Mouse (Mus musculus) gastrocnemius, postnatal 10 days (tissue): ENCODE data around the gene Auh. TPM values are rescaled to one million over a fixed set of nuclear protein-coding genes. Genes with fewer than 3 reads are reported as not detected.

Experiments used
- DNase-seq: peaks from one replicate; pipeline ENCODE4 v3.0.0; 2021; ENCODE audit warnings: mixed read lengths
- total RNA-seq, 2 experiments: library from RNA; stranded (reverse); gene quantifications; 2 replicates each; pipeline ENCODE4 v1.2.3; 2021

Gene Auh
- total RNA-seq, 2 experiments from 2014 or later = 47.7 to 50.8 TPM

- DNase-seq = no peak
Measured at GRCm38 (mm10) chr13:52924457-52924856, 5.0 kb downstream of the Auh start.

DNA sequence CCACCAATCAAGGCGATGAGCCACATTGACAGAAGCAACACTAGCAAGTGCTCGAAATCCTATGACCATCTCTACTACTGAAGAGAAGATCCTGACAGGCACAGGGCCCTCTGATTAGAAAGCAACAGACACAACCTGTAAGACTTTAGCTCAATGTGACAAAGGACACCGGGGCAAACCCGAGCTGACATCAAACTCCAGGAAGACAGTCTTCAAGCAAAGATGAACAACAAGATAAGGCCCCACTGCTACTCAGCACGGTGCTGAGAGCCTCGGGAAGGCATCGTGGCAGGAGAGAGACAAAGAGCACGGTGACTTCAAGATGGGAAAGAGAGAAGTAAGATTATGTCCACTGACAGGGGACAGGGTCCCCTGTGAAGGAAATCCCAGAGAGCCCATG, 7.5 kb downstream of the Auh start:
- no peak for DNase-seq

DNA sequence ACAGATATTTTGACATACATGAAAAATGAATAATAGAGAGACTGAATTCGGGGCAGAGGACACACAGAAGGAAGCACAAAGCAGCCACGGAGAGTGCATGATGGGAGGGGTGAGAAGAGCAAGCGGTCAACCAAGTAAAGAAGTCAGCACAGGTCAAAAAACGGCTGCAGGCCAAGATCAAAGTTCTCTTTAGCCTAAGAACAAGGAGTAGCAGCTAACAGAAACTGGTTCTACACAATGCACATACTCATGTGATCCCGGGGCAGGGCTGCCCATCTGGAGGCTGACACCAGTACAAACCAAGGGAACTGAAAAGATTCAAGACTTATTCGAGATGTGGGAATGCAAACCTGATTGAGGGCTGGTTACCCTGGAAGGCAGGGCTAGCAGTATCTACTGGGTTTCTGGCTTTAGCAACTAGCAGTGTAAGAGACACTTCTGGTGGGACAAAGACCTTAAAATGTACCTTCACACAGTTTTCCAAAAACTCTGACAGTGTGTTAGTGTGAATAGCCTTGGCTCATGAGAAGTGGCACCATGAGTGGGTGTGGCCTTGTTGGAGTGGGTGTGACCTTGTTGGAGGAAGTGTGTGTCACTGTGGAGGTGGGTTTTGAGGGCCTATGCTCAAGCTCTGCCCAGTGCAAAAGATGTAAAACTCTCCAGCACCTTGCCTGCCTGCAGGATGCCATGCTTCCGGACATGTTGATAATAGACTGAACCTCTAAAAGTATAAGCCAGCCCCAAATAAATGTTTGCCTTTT, 8.2 kb downstream of the Auh start:
- DNase-seq = no peak

- DNase-seq = no peak
Measured at GRCm38 (mm10) chr13:52919790-52920352, 9.6 kb downstream of the Auh start.

- DNase-seq = no peak
Measured at GRCm38 (mm10) chr13:52918333-52918732, 11.1 kb downstream of the Auh start.

- no peak for DNase-seq
Measured at GRCm38 (mm10) chr13:52914591-52915110, 14.8 kb downstream of the Auh start.

GRCm38 (mm10) chr13:52913926-52914325, 15.6 kb downstream of the Auh start:
- DNase-seq = no peak

DNA sequence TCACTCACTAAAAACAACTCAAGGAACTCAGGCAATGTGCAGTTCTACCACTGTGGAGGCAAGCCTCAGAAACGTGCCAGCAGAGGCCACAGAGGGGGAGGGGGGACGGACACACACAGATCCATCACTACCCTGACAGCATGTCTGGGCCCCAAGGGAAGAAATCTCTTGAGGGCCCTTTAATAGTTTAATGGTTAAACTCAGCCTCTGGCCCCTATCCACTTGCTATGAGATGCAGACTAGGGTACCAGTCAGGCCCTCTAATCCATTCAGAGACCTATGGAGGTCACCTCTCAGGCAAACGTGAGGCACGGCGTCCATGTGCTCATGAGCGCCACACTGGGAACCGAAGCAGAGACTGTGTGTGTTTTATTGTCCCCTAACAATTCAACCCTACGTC, 17.0 kb downstream of the Auh start:
- no peak for DNase-seq

- no peak for DNase-seq
Measured at GRCm38 (mm10) chr13:52911259-52911658, 18.2 kb downstream of the Auh start.

DNA sequence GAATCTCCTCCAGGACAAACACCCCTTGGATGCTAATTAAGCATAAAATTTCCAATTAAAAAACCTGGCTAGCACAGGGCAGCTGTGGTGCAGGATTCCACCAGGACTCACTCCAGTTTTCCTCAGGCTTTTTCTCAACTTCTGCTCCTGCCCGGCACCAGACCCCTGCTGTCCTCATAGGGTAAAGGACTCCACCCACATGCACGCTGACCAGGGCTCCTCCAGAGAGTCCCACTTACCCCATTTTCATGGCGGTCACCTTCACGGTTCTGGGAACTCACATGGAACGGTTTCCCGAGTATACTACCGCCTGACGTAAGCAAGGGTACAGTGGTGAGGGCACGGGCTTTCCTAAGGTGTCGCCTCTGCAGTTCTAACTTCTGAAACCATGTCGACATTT, 23.2 kb downstream of the Auh start:
- DNase-seq = no peak

GRCm38 (mm10) chr13:52904175-52904574, 25.3 kb downstream of the Auh start:
- DNase-seq = no peak

DNA sequence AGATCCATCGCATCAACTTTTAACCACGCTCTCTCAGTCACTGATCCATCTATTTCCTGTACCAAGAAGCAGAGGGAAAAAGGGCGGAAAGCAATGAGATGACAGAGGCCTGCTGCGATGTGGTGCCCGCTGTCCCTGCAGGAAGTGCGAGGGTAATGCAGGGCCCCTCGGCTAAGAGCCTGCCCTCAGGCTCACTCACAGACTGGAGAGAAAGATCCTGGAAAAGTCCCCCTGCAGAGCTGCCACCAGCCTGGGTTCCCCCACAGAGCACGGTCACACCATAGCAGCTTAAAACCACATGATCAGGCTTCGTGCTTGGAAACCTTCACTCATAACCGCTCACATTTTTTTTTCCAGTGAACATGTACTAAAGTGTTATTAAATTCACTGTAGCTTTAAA, 25.7 kb downstream of the Auh start:
- DNase-seq = no peak

DNA sequence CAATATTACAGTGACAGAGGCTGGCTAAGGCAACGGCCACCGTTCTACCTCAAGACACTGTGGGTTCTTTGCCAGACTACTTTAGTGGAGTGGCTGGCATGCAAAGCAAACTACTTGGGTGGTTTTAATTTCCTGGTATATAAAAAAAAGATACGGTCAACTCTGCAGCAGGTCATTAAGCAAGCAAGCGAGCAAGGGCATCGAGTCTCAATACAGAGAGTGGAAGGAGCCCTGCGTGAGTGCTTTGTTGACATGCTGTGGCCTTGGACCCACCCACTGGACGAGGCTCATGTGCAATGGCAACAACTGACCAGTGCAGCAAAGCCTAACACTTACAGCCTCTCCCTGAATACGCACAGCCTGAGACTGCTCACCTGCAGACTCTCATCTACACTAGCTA, 27.0 kb downstream of the Auh start:
- no peak for DNase-seq

DNA sequence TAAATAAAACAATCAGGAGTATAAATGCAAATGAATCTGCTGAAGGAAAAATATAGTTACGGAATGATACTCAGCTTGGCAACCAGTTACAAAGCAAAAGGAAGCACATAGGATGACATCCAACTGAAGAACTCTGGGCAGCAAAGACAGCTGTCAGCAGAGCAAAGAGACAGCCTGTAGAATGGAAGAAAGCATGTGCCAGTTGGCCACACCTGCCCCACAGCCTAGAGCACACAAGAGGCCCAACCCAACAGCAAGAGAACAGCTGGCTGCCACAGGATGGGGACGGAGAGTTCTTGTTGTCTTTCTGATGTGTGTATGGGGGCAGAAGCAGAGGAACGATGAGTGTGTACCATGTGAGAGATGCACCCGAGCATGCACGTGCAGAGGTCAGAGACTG, 29.8 kb downstream of the Auh start:
- no peak for DNase-seq

- DNase-seq = no peak
Measured at GRCm38 (mm10) chr13:52897806-52898205, 31.7 kb downstream of the Auh start.

DNA sequence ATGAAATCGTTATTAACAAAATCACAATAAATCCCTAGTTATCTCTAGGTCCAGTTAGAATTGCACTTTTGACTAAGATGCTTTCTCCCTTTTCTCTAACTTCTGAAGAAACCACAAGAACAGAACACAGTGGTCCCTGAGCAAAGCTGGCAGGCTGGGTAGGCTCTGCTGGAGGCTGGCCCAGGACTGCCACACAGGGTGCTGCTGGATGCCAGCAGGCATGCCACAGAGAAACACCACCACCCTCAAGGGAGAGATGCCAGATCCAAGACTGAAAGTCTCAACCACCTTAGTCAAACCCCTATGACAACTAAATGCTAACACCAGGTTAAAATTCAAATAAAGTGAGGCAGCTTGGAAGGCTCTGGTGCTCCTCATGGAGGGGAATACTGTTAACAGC, 36.7 kb downstream of the Auh start:
- DNase-seq = peak; percentile 21

- peak; percentile 24 for DNase-seq
Measured at GRCm38 (mm10) chr13:52892065-52892503, 37.4 kb downstream of the Auh start.

DNA sequence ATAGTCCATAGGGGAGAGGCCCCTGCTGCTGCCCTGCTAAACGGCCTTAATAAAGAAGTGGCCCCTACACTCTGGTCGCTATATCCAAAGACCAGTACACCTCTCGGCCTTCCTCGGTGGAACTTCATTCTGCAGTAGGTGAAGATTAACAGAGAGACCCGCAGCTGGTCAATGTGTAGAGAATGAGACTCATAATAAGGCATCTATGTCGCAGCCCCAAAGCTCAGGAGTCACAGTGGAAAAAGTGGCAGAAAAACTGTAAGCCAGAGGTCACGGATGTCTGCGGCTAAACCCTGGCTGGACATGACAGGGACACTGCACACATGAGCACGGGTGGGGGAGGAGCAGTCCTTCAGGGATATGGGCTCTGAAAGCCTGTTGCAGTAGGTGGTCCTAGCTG, 39.2 kb downstream of the Auh start:
- DNase-seq = no peak

- no peak for DNase-seq
Measured at GRCm38 (mm10) chr13:52886779-52887178, 42.7 kb downstream of the Auh start.

DNA sequence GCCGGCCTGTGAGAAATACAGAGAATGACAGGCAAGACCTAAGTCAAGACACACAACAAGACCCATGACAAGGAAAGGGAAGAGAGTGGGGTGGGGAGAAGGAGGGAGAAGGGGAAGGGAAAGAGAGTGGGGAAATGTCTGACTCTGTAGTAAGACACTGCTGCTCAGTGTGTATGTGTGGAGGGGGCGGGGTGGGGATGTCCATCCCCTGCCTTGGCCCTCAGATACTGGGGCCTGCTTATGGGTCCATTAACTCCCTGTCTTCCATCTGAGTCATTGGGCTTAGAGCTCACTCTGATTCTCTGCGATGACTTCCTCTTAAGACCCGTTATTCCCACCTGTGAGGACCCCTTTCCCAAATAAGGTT, 45.5 kb downstream of the Auh start:
- DNase-seq = no peak

GRCm38 (mm10) chr13:52883084-52883959, 46.2 kb downstream of the Auh start:
- no peak for DNase-seq

DNA sequence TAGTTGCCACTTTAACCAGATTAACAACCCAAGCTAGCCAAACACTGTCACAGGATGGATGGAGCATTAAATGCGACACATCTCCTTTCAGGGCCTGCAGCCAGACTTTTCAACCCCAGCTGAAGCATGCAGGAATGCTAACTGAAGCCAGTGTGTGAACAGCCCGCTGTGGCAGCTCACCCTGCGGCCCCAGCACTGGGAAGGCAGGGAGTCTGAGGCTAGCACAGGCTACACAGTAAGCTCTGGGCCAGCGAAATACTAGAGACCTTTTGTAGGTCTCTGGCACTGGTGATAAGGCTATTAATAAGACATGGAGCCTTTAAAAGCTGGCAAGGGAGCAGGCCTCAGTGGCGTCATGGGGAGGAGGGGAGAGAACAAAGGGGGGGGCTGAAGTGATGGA, 49.1 kb downstream of the Auh start:
- peak; percentile 22 for DNase-seq

DNA sequence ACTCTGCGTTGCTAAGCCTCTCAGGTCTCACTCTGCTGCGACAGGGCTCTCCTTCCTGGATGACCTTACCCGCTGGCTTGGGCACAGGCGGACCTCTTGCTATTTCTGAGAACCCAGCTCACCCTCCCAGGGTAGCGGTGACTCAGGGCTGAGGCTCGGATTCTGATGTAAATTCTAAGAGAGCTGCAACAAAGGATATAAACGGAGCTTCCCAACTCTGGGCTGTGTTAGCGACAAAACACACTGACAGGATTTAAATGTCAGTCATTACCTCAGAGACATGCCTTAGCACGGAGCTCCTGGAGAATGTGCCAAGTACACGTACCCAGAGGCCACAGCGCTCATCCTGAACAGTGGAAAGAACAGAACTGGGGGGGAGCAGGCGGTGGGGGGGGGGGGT, 49.6 kb downstream of the Auh start:
- DNase-seq = peak; percentile 27
